Mouse (Mus musculus) gastrocnemius, adult 8-10 months (tissue): ENCODE data around the gene A830031A19Rik. TPM values are rescaled to one million over a fixed set of nuclear protein-coding genes. Genes with fewer than 3 reads are reported as not detected.

ENCODE experiments used
- DNase-seq, 2 experiments: peaks; one replicate each; pipeline ENCODE4 v3.0.0; 2022; ENCODE audit warnings: low spot score in 2 of 2
- microRNA-seq: library from miRNA; unstranded; fragments of <30 nt; microRNA quantifications from one replicate; pipeline ENCODE4 v1.2.0, GENCODE M21; 2022
- total RNA-seq, 4 experiments: library from RNA; stranded (reverse); gene quantifications; 2 replicates each; pipeline ENCODE4 v1.2.4; 2022

A830031A19Rik gene
- total RNA-seq, 4 experiments from 2014 or later: not detected

DNA sequence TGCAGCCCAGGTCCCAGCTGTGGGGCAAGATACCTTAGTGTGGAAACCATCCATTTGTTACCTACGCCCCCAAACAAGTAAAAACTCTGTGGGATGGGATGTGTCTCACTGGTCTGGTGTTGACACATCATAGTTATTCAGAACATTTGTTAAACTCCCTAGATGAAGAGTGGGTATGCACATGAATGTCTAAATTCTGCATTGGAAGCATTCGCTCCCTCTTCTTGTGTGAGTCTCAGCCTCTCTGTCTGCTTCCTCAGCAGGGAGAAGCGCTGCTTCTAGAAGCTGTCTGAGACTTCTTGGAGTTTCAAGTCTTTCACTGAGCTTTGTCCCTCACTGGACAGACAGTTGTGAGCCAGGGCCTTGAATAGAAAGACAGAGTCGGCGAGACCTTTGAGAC, 65.9 kb downstream of the A830031A19Rik start:
- DNase-seq: no peak

DNA sequence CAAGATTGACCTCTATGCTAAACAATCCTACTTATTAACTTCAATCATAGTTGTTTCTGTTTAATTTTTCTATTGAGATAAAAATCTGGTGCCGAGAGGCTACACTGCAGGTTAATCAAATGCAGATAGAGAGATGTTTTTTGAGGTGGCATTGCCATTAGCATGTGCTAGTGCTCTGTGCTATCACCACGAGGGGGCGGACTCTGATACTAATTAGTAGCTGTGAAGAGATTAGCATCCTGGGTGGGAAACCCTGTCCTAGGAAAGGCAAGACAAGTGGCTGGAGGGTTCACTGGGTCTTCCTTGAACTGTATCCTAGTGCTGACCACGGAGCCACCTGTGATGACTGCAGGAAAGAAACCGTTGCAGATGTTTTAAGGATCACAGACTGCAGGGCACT, 66.6 kb downstream of the A830031A19Rik start:
- DNase-seq: no peak

- no peak for DNase-seq
Observed at GRCm38 (mm10) chr11:24005445-24006156, 69.3 kb downstream of the A830031A19Rik start.

DNA sequence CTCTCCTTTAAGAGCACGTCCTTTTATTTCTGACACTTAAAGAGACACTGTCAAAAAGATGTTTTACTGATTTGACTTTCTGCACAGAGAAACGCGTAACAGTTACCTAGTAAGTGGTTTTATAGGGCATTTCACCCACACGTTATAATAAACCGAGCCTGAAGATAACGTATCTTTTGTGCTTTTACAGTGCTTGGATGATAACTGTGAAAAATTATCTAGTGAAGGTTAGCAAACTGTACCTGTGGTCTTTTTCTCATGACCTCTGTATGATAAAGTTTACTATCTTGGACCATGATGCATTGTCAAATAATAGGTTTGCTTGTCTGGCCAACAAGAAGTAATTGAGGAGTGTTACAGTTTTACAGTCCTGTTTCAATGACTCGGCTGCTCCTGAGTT, 74.2 kb downstream of the A830031A19Rik start:
- DNase-seq: no peak

Small RNAs within 50 kb of the gene (microRNA-seq; reads per million reads assigned to microRNA genes)
- not detected for gene Gm44381

Other genes with a start within 250 kb of the A830031A19Rik start
- gene Papolg, start 179.8 kb downstream of the A830031A19Rik start, total RNA-seq: 1 to 10 TPM; 4.2 to 4.8 (median 4.3) TPM
- under 1 TPM in 2 of 4 experiments, not detected in 2; 0.07 to 0.17 TPM for gene Bcl11a, start 3.0 kb upstream of the A830031A19Rik start, total RNA-seq